Mouse (Mus musculus) frontal cortex, postnatal 14 days (tissue): ENCODE results near the gene Tmem190.

Source experiments
- DNase-seq, 2 experiments: peaks; one replicate each; pipeline ENCODE4 v3.0.0; 2022; ENCODE audit warnings: low spot score in 2 of 2

Tmem190 gene

GRCm38 (mm10) chr7:4782759-4783158 lies at the start of gene Tmem190, which contains the start of gene Il11:
Gene Tmem190, plus strand, starts transcription at chr7:4782937.
Gene Il11, minus strand, starts transcription at chr7:4782859.
- no peak for DNase-seq

GRCm38 (mm10) chr7:4732968-4733392 lies 49.8 kb upstream of the Tmem190 start:
- no peak for DNase-seq

- no peak for DNase-seq
Measured at GRCm38 (mm10) chr7:4739041-4739543, 43.6 kb upstream of the Tmem190 start.

- DNase-seq, result peak; percentile 97 to 99
Measured at GRCm38 (mm10) chr7:4739544-4740275, 43.0 kb upstream of the Tmem190 start, which contains the start of gene Kmt5c. Gene Kmt5c, plus strand, starts transcription at chr7:4740115.

GRCm38 (mm10) chr7:4740309-4740727 lies 42.4 kb upstream of the Tmem190 start:
- no peak for DNase-seq

GRCm38 (mm10) chr7:4741151-4741550 lies 41.6 kb upstream of the Tmem190 start:
- peak in 1 of 2 experiments; percentile 23 for DNase-seq

GRCm38 (mm10) chr7:4741672-4742481 lies 40.9 kb upstream of the Tmem190 start:
- no peak for DNase-seq

- DNase-seq, result no peak
Measured at GRCm38 (mm10) chr7:4742482-4742819, 40.3 kb upstream of the Tmem190 start.

- DNase-seq, result no peak
Measured at GRCm38 (mm10) chr7:4743354-4743753, 39.4 kb upstream of the Tmem190 start.

- no peak for DNase-seq
Measured at GRCm38 (mm10) chr7:4744886-4745285, 37.9 kb upstream of the Tmem190 start.

GRCm38 (mm10) chr7:4746326-4746980 lies 36.3 kb upstream of the Tmem190 start:
- DNase-seq, result no peak

GRCm38 (mm10) chr7:4747156-4747899 lies 35.4 kb upstream of the Tmem190 start:
- DNase-seq, result no peak

GRCm38 (mm10) chr7:4748321-4748720 lies 34.4 kb upstream of the Tmem190 start:
- no peak for DNase-seq

GRCm38 (mm10) chr7:4749169-4749568 lies 33.6 kb upstream of the Tmem190 start:
- DNase-seq, result no peak

- DNase-seq, result no peak
Measured at GRCm38 (mm10) chr7:4751971-4752820, 30.5 kb upstream of the Tmem190 start.

GRCm38 (mm10) chr7:4752821-4753570 lies 29.7 kb upstream of the Tmem190 start, which contains the start of gene Cox6b2:
Gene Cox6b2, minus strand, starts transcription at chr7:4753094.
- peak; percentile 58 to 73 for DNase-seq

GRCm38 (mm10) chr7:4759670-4760069 lies 23.1 kb upstream of the Tmem190 start:
- no peak for DNase-seq

GRCm38 (mm10) chr7:4764946-4765710 lies 17.6 kb upstream of the Tmem190 start:
- DNase-seq, result no peak

GRCm38 (mm10) chr7:4771202-4771601 lies 11.5 kb upstream of the Tmem190 start, which contains the start of gene Fam71e2:
Gene Fam71e2, minus strand, starts transcription at chr7:4771302.
- no peak for DNase-seq
